Mouse (Mus musculus) olfactory bulb, adult 2 months (tissue): ENCODE results near the gene Gm42791.

ENCODE experiments used
- CTCF ChIP-seq: fragments of 200-500 bp; IDR thresholded peaks from 2 replicates; pipeline ENCODE4 v1.5.1; 2012; ENCODE audit warnings: low read depth, mild to moderate bottlenecking, low read length, moderate library complexity; ENCODE audit not compliant: insufficient read depth
- POLR2A ChIP-seq: fragments of 200-500 bp; IDR thresholded peaks from 2 replicates; pipeline ENCODE4 v1.6.1; 2012; ENCODE audit warnings: mild to moderate bottlenecking, low read depth, low read length, moderate library complexity; ENCODE audit not compliant: insufficient read depth

DNA sequence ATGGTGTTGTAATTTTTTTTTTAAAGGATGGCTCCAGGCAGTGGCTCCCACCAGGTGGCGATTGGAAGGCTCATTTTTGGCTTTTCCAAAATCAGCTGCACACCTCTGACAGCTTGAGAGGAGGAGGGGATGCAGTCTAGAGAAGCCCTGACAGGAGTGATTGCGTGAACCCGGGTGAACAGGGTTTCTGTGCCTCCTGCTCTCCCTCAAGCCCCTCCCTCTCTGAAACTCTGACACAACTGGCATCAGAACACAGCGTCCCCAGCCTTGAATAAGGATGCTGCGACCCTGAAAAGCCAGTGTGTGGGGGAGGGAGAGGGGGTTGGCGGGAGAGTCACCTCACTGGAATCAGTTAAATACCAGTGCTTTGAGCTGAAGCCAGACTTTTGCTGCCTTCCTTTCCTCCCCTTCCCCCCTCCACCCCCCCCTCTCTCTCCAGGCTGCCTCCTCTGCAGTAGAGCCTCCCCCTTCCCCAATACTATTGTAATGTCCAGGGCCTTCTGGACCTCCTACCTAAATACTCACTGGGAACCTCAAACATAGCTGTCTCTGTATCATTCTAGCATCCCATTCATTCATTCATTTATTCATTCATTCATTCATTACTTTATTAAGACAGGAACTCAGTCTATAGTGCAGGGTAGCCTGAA is 21.8 kb downstream of the Gm42791 start:
- no peak for TF ChIP-seq POLR2A
- TF ChIP-seq CTCF: no peak
